Mouse (Mus musculus) megakaryocyte, embryonic 14.5 days (primary cell): ENCODE data around the gene Fars2.

ENCODE experiments used
- FLI1 ChIP-seq: IDR thresholded peaks from 2 replicates; pipeline ENCODE4 v1.6.1; 2012; ENCODE audit warnings: low read length, inconsistent platforms, mixed read lengths
- GATA1 ChIP-seq: IDR thresholded peaks from 3 replicates; pipeline ENCODE4 v1.6.1; 2012; ENCODE audit warnings: mixed read lengths, low read length, inconsistent platforms, borderline replicate concordance

- TF ChIP-seq GATA1 = no peak
- TF ChIP-seq FLI1 = no peak
Measured at GRCm38 (mm10) chr13:36074484-36074883, 42.7 kb upstream of the Fars2 start.
